Mouse (Mus musculus) limb, embryonic 11.5 days (tissue): ENCODE data around the gene Eml1. TPM values are rescaled to one million over a fixed set of nuclear protein-coding genes. Genes with fewer than 3 reads are reported as not detected.

Source experiments
- ATAC-seq: fragments of 200-750 bp; cut with Nextera tagmentation; 2 replicates; pipeline ENCODE4 v1.8.0; 2017; ENCODE audit warnings: low read depth; ENCODE audit not compliant: insufficient number of reproducible peaks, low FRiP score, low TSS enrichment
- DNase-seq: peaks from one replicate; pipeline ENCODE4 v3.0.0-alpha.2; 2015; ENCODE audit warnings: low spot score
- H3K27ac ChIP-seq: fragments of 300-500 bp; sonication (generic); replicated peaks from 2 replicates; pipeline ENCODE4 v1.5.1; 2014; ENCODE audit warnings: low read depth, mild to moderate bottlenecking, low read length
- H3K27me3 ChIP-seq: fragments of 300-500 bp; sonication (generic); 2 replicates; pipeline ENCODE4 v1.6.1; 2014; ENCODE audit warnings: mild to moderate bottlenecking, low read length, mixed read lengths; ENCODE audit not compliant: control insufficient read depth, insufficient read depth
- H3K36me3 ChIP-seq: fragments of 300-500 bp; sonication (generic); 2 replicates; pipeline ENCODE4 v1.6.1; 2014; ENCODE audit warnings: mild to moderate bottlenecking, low read length, moderate library complexity, mixed read lengths; ENCODE audit not compliant: control insufficient read depth, insufficient read depth
- H3K4me1 ChIP-seq: fragments of 300-500 bp; sonication (generic); 2 replicates; pipeline ENCODE4 v1.6.1; 2014; ENCODE audit warnings: low read length, mixed read lengths; ENCODE audit not compliant: control insufficient read depth, insufficient read depth
- H3K4me2 ChIP-seq: fragments of 300-500 bp; sonication (generic); 2 replicates; pipeline ENCODE4 v1.6.1; 2014; ENCODE audit warnings: low read depth, mild to moderate bottlenecking, moderate library complexity; ENCODE audit not compliant: severe bottlenecking
- H3K4me3 ChIP-seq: fragments of 300-500 bp; sonication (generic); 2 replicates; pipeline ENCODE4 v1.5.1; 2014; ENCODE audit warnings: low read depth, low read length
- H3K9ac ChIP-seq: fragments of 300-500 bp; sonication (generic); 2 replicates; pipeline ENCODE4 v1.6.1; 2014; ENCODE audit warnings: mild to moderate bottlenecking, low read length
- H3K9me3 ChIP-seq: fragments of 300-500 bp; sonication (generic); 2 replicates; pipeline ENCODE4 v1.6.1; 2016; ENCODE audit warnings: low read length; ENCODE audit not compliant: control insufficient read depth
- WGBS: fragments of 180-500 bp; shearing (Covaris S2); extraction: QIAGEN DNeasy Blood & Tissue Kit; methylation state at CpG from one replicate; pipeline ENCODE4 v1.1.7; 2014; 5-methylcytosine and 5-hydroxymethylcytosine counted together
- polyA plus RNA-seq: library from polyadenylated mRNA; unstranded; fragments of >200 nt; fragmentation: Nextera tagmentation; extraction: Ambion mirVana; gene quantifications from 2 replicates; pipeline ENCODE4 v1.2.1, GENCODE M21; 2014

Gene Eml1
- polyA plus RNA-seq, 1 experiment from 2014 or later: 47.6 TPM

GRCm38 (mm10) chr12:108348151-108348550 is 22.6 kb upstream of the Eml1 start:
- no peaks in the 10 kb centered on the region for H3K9me3 ChIP-seq
- no peak overlapping the region for H3K4me2 ChIP-seq
- no peak overlapping the region for H3K9ac ChIP-seq
- H3K27me3 ChIP-seq: peaks cover 24% of the 10 kb centered on the region
- DNase-seq (no peak), ATAC-seq (no peak)
- H3K36me3 ChIP-seq: no peaks in the 10 kb centered on the region
- WGBS: 79% methylated on average over 8 of the region's 8 CpGs
- no peak overlapping the region for H3K4me3 ChIP-seq
- no peak overlapping the region for H3K27ac ChIP-seq
- no peaks in the 10 kb centered on the region for H3K4me1 ChIP-seq

GRCm38 (mm10) chr12:108349026-108349425 is 21.7 kb upstream of the Eml1 start:
- ATAC-seq (no peak), DNase-seq (no peak)

GRCm38 (mm10) chr12:108350931-108351330 is 19.8 kb upstream of the Eml1 start:
- no peaks in the 10 kb centered on the region for H3K4me1 ChIP-seq
- no peak overlapping the region for H3K4me3 ChIP-seq
- WGBS: 83% methylated on average over 10 of the region's 10 CpGs
- no peak overlapping the region for H3K4me2 ChIP-seq
- H3K27ac ChIP-seq: no peak overlapping the region
- DNase-seq (no peak), ATAC-seq (no peak)
- no peaks in the 10 kb centered on the region for H3K36me3 ChIP-seq
- H3K9ac ChIP-seq: no peak overlapping the region
- H3K27me3 ChIP-seq: peaks cover 36% of the 10 kb centered on the region
- H3K9me3 ChIP-seq: 0 out of 2 replicates have a peak, but pooled peaks cover 2% of the 10 kb centered on the region

More at GRCm38 (mm10) chr12:108349026-108349425, 21.7 kb upstream of the Eml1 start:
- Histone ChIP-seq H3K27ac (no peak overlapping the region), H3K27me3 (peaks cover 32% of the 10 kb centered on the region), H3K4me3 (no peak overlapping the region), H3K9ac (no peak overlapping the region), H3K4me2 (no peak overlapping the region), H3K36me3 (no peaks in the 10 kb centered on the region), H3K9me3 (no peaks in the 10 kb centered on the region), H3K4me1 (no peaks in the 10 kb centered on the region)
- WGBS: 72% methylated on average over 5 of the region's 5 CpGs

GRCm38 (mm10) chr12:108352371-108353136 is 18.2 kb upstream of the Eml1 start:
- no peaks in the 10 kb centered on the region for H3K4me1 ChIP-seq
- H3K27ac ChIP-seq: no peak overlapping the region
- H3K9me3 ChIP-seq: 0 out of 2 replicates have a peak, but pooled peaks cover 2% of the 10 kb centered on the region
- 8% methylated on average over 35 of the region's 35 CpGs for WGBS
- peak overlapping the region; percentile 31; the same call in 1 of the 2 replicates for H3K4me2 ChIP-seq
- 0 out of 2 replicates have a peak overlapping the region, but pooled peaks have one; percentile 5 for H3K4me3 ChIP-seq
- no peaks in the 10 kb centered on the region for H3K36me3 ChIP-seq
- H3K9ac ChIP-seq: no peak overlapping the region
- H3K27me3 ChIP-seq: peaks cover 36% of the 10 kb centered on the region
- ATAC-seq: no peak
- DNase-seq: peak; percentile 43

GRCm38 (mm10) chr12:108354284-108354683 is 16.5 kb upstream of the Eml1 start:
- H3K27me3 ChIP-seq: peaks cover 36% of the 10 kb centered on the region
- DNase-seq: no peak
- 0 out of 2 replicates have a peak, but pooled peaks cover 2% of the 10 kb centered on the region for H3K9me3 ChIP-seq
- no peak overlapping the region for H3K9ac ChIP-seq
- no peak overlapping the region for H3K4me3 ChIP-seq
- WGBS: 59% methylated on average over 2 of the region's 2 CpGs
- no peak overlapping the region for H3K27ac ChIP-seq
- no peak for ATAC-seq
- no peaks in the 10 kb centered on the region for H3K4me1 ChIP-seq
- H3K36me3 ChIP-seq: no peaks in the 10 kb centered on the region
- no peak overlapping the region for H3K4me2 ChIP-seq

GRCm38 (mm10) chr12:108355271-108355670 is 15.5 kb upstream of the Eml1 start:
- WGBS: 88% methylated on average over 1 of the region's 1 CpGs
- H3K9me3 ChIP-seq: 0 out of 2 replicates have a peak, but pooled peaks cover 2% of the 10 kb centered on the region
- no peak overlapping the region for H3K27ac ChIP-seq
- ATAC-seq: no peak
- no peaks in the 10 kb centered on the region for H3K36me3 ChIP-seq
- H3K27me3 ChIP-seq: peaks cover 36% of the 10 kb centered on the region
- no peak for DNase-seq
- H3K4me2 ChIP-seq: no peak overlapping the region
- H3K4me3 ChIP-seq: no peak overlapping the region
- H3K9ac ChIP-seq: no peak overlapping the region
- no peaks in the 10 kb centered on the region for H3K4me1 ChIP-seq

GRCm38 (mm10) chr12:108355986-108356385 is 14.8 kb upstream of the Eml1 start:
- no peak overlapping the region for H3K4me3 ChIP-seq
- H3K4me2 ChIP-seq: no peak overlapping the region
- no peak overlapping the region for H3K9ac ChIP-seq
- H3K9me3 ChIP-seq: 0 out of 2 replicates have a peak, but pooled peaks cover 2% of the 10 kb centered on the region
- DNase-seq (no peak), ATAC-seq (no peak)
- peaks cover 34% of the 10 kb centered on the region for H3K27me3 ChIP-seq
- H3K36me3 ChIP-seq: no peaks in the 10 kb centered on the region
- H3K4me1 ChIP-seq: no peaks in the 10 kb centered on the region
- no peak overlapping the region for H3K27ac ChIP-seq

GRCm38 (mm10) chr12:108363796-108364195 is 7.0 kb upstream of the Eml1 start:
- H3K27ac ChIP-seq: no peak overlapping the region
- H3K27me3 ChIP-seq: no peaks in the 10 kb centered on the region
- H3K4me3 ChIP-seq: no peak overlapping the region
- H3K4me2 ChIP-seq: no peak overlapping the region
- ATAC-seq: peak; percentile 38; the same call in 1 of the 2 replicates
- peak; percentile 90 for DNase-seq
- H3K9ac ChIP-seq: no peak overlapping the region
- no peaks in the 10 kb centered on the region for H3K36me3 ChIP-seq
- no peaks in the 10 kb centered on the region for H3K9me3 ChIP-seq
- 0 out of 2 replicates have a peak, but pooled peaks cover 3% of the 10 kb centered on the region for H3K4me1 ChIP-seq
- 4% methylated on average over 5 of the region's 5 CpGs for WGBS
